Mouse (Mus musculus) liver, embryonic 14.5 days (tissue): Measurements from ENCODE around the gene Tha1.

ENCODE experiments used
- CTCF ChIP-seq: IDR thresholded peaks from 2 replicates; pipeline ENCODE4 v1.5.1; 2016; ENCODE audit warnings: antibody characterized with exemption, low read depth, control low read depth
- EP300 ChIP-seq: IDR thresholded peaks from 2 replicates; pipeline ENCODE4 v1.6.1; 2016; ENCODE audit warnings: antibody characterized with exemption, low read depth

DNA sequence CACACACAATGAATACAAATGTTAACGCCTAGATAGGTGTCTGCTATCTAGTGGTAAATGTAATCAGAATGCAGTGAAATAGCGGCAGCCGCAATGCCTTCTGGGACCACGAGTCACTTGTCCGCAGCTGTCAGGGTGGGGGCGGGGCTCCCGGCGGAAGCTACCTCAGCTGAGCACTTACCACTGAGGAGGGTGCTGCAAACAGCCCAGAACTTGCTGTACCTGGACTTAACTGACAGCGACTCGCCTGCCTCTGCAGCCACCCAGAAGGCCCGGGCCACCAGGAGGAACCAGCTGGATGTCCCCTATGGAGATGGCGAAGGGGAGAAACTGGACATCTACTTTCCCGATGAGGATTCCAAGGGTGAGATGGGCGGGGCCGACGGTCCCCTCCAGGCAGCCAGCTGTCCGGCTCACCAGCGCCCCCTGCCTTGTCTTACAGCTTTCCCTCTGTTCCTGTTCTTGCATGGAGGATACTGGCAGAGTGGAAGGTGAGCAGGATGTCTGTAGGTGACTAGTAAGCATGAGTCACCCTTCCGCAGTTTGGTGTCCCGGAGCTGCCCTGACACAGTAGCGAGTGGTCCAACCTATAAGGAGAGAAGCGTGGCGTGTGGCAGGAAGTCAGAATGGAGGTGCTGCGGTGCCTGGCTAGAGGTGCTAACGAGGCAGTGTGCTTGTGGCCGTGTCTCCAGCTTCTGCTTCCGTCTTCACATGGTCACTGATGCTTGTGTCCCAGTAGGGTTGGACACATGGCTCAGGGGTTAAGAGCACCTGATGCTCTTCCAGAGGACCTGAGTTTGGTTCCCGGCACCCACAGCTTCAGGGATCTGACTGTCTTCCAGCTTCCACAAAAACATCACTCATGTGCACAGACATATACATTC is 41.0 kb downstream of the Tha1 start:
- TF ChIP-seq CTCF (peak; percentile 98), EP300 (no peak; the same call in 1 of the 2 replicates)
